Mouse (Mus musculus): ENCODE results near the gene Slc25a34. TPM values are rescaled to one million over a fixed set of nuclear protein-coding genes. Genes with fewer than 3 reads are reported as not detected.

Gene Slc25a34
- polyA plus RNA-seq, 1 experiment from 2014 or later, result not detected

DNA sequence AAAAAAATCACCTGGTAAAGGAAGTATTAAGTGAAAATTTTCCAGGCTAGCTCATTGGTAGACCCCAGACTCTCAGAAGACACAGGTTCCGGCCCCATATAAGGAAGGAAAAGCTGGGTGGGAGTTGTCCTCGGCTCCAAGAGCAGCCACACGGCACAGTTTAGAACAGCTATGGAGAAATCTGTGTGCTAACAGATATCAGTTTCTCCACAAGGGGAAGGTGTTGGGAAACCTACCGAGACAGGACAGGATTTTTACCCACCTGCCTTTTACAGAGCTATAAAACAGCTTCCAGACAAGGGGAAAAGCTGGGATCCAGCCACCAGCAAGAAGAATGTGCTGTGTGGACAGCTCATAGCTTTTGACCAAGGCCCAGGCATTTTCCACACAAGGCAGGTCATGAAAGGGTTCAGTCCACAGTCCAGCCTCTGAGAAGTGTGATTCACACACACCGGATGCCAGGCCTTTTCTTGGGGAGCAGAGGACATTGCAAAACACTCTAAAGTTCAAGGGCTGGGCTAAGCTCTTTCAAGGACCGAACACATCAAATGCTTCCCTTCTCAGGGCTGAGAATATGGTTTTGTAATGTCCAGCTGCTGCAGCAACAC, 50.2 kb downstream of the Slc25a34 start:
- Histone ChIP-seq H3K27me3 (ENCODE audit: insufficient read depth, low read length) (no peaks in the 10 kb centered on the region), H3K27ac (ENCODE audit: low read depth) (peak overlapping the region; percentile 48; the same call in 1 of the 2 replicates), H3K36me3 (ENCODE audit: insufficient read depth) (peaks cover 21% of the 10 kb centered on the region), H3K9ac (no peak overlapping the region; the same call in 1 of the 2 replicates), H3K9me3 (ENCODE audit: low read depth, low read length) (no peaks in the 10 kb centered on the region), H3K4me1 (ENCODE audit: insufficient read depth) (peaks cover 6% of the 10 kb centered on the region; the same call in 1 of the 2 replicates), H3K4me2 (no peak overlapping the region), H3K4me3 (ENCODE audit: low read depth, low read length) (no peak overlapping the region)
- DNase-seq (peak; percentile 21), ATAC-seq (ENCODE audit: insufficient read depth) (no peak)
- 37% methylated on average over 6 of the region's 6 CpGs for WGBS
- 0 out of 2 replicates have a peak, but pooled peaks have one; percentile 13 for TF ChIP-seq CTCF (IDR thresholded peaks at IDR 0.05; ENCODE audit: low read depth)

DNA sequence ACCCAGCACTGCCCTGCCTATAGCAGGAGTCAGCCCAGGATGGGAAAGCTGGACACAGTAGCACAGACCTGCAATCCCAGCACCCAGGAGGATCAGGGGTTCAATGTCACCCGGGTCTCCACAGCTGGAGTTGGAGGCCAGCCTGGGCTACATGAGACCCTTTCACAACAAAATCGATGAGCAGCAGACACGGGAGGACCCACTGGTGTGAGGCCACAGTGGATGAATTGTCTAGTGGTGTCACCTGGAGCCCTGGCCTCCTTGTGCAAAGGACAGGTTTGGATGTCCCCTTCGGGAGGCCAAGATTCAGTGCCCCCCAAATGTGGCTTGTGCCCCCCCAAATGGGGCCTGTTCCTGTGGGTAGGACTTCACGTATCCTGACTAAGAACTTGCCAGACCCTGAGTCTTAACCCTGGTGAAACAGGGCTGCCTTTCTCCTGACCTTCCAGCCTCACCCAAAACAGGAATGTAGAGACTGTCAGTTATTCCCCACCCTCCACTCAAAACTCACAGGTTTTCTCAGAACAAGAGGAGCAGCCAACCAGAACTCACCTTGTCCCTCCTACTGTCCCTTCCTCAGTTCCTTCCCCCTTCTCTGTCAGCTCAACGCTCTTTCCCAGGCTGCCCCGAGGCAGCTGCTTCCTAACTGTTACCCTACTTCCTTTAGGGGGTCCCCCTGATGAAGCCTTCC, 50.8 kb downstream of the Slc25a34 start:
- Histone ChIP-seq H3K4me2 (no peak overlapping the region), H3K4me3 (ENCODE audit: low read depth, low read length) (no peak overlapping the region), H3K27me3 (ENCODE audit: insufficient read depth, low read length) (no peaks in the 10 kb centered on the region), H3K9me3 (ENCODE audit: low read depth, low read length) (no peaks in the 10 kb centered on the region), H3K36me3 (ENCODE audit: insufficient read depth) (peaks cover 15% of the 10 kb centered on the region), H3K4me1 (ENCODE audit: insufficient read depth) (peaks cover 6% of the 10 kb centered on the region; the same call in 1 of the 2 replicates), H3K9ac (no peak overlapping the region), H3K27ac (ENCODE audit: low read depth) (peak overlapping the region; percentile 48; the same call in 1 of the 2 replicates)
- no peak for TF ChIP-seq CTCF (IDR thresholded peaks at IDR 0.05; ENCODE audit: low read depth)
- peak; percentile 28 for DNase-seq
- WGBS, result 72% methylated on average over 7 of the region's 7 CpGs
- ATAC-seq (ENCODE audit: insufficient read depth), result no peak

DNA sequence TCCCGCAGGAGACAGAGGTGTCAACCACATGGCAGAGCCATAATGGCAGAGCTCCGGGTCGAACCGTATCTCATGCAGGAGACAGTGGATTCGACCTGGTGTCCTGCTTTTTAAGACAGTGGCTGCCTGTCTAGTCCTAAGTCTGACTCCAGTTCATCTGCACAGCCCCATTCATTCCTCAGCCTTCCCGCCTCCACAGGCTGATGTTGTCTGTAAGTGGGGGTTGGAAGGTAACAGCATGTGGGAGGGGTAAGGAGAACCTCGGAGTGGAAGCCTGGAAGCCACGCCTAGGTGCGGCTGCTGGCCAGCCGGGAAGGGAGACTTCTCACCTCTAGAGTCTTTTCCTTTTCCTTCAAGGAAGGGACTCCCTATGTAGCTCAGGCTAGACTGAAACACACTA, 51.7 kb downstream of the Slc25a34 start:
- peaks cover 6% of the 10 kb centered on the region for H3K36me3 ChIP-seq (ENCODE audit: insufficient read depth)
- H3K4me3 ChIP-seq (ENCODE audit: low read depth, low read length), result no peak overlapping the region
- 51% methylated on average over 10 of the region's 10 CpGs for WGBS
- no peak overlapping the region for H3K4me2 ChIP-seq
- H3K4me1 ChIP-seq (ENCODE audit: insufficient read depth), result peaks cover 6% of the 10 kb centered on the region; the same call in 1 of the 2 replicates
- DNase-seq (no peak), ATAC-seq (ENCODE audit: insufficient read depth) (no peak)
- no peak overlapping the region for H3K27ac ChIP-seq (ENCODE audit: low read depth)
- no peak for TF ChIP-seq CTCF (IDR thresholded peaks at IDR 0.05; ENCODE audit: low read depth)
- H3K27me3 ChIP-seq (ENCODE audit: insufficient read depth, low read length), result no peaks in the 10 kb centered on the region
- no peaks in the 10 kb centered on the region for H3K9me3 ChIP-seq (ENCODE audit: low read depth, low read length)
- no peak overlapping the region for H3K9ac ChIP-seq

DNA sequence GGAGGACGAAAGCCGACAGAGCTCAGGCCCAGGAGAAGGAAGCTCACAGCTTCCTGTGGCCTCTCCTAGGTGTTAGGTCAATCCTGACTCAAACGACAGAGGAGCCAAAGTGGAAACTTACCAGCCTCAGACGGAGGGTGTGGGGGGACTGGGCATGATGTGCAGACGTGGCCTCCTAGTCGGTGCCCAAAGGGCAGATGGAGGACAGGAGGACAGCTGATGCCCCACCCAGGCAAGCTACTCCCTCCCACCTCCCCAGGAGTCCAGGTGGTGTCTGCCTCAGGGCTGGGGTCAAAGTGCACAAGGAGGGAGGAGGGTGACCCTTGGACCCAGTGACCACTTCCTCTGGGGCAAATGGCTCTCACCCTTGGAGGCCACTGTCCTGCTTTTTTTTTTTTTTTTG, 52.3 kb downstream of the Slc25a34 start:
- ATAC-seq (ENCODE audit: insufficient read depth) (no peak), DNase-seq (no peak)
- no peaks in the 10 kb centered on the region for H3K27me3 ChIP-seq (ENCODE audit: insufficient read depth, low read length)
- WGBS, result 42% methylated on average over 6 of the region's 6 CpGs
- H3K4me3 ChIP-seq (ENCODE audit: low read depth, low read length), result no peak overlapping the region
- 0 out of 2 replicates have a peak, but pooled peaks cover under 1% of the 10 kb centered on the region for H3K36me3 ChIP-seq (ENCODE audit: insufficient read depth)
- H3K9me3 ChIP-seq (ENCODE audit: low read depth, low read length), result no peaks in the 10 kb centered on the region
- H3K27ac ChIP-seq (ENCODE audit: low read depth), result no peak overlapping the region
- H3K4me1 ChIP-seq (ENCODE audit: insufficient read depth), result peaks cover 6% of the 10 kb centered on the region; the same call in 1 of the 2 replicates
- H3K9ac ChIP-seq, result no peak overlapping the region
- no peak overlapping the region for H3K4me2 ChIP-seq
- TF ChIP-seq CTCF (IDR thresholded peaks at IDR 0.05; ENCODE audit: low read depth), result no peak

DNA sequence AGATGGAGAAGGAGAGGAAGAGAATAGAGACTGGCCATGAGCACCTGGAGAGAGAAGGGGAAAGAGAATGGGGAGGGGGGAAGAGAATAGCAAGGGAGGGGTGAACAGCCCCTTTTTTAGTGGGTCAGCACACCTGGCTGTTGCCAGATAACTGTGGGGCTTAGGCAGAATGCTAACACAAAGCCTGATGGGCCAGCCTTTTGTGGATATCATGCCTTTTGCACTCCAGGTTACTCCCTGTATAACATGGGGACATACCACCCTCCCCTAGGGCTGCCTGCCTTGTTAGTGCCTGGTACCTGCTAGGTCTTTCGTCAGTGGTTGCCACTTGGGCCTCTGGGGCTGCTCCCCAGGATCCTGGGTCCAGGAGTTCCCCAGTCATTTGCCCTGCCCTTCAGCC, 52.8 kb downstream of the Slc25a34 start:
- no peaks in the 10 kb centered on the region for H3K36me3 ChIP-seq (ENCODE audit: insufficient read depth)
- ATAC-seq (ENCODE audit: insufficient read depth) (no peak), DNase-seq (no peak)
- peaks cover 6% of the 10 kb centered on the region; the same call in 1 of the 2 replicates for H3K4me1 ChIP-seq (ENCODE audit: insufficient read depth)
- no peak overlapping the region for H3K4me3 ChIP-seq (ENCODE audit: low read depth, low read length)
- H3K9ac ChIP-seq, result no peak overlapping the region
- H3K27me3 ChIP-seq (ENCODE audit: insufficient read depth, low read length), result no peaks in the 10 kb centered on the region
- no peak overlapping the region for H3K27ac ChIP-seq (ENCODE audit: low read depth)
- 80% methylated on average over 1 of the region's 1 CpGs for WGBS
- no peaks in the 10 kb centered on the region for H3K9me3 ChIP-seq (ENCODE audit: low read depth, low read length)
- TF ChIP-seq CTCF (IDR thresholded peaks at IDR 0.05; ENCODE audit: low read depth), result no peak
- H3K4me2 ChIP-seq, result no peak overlapping the region

DNA sequence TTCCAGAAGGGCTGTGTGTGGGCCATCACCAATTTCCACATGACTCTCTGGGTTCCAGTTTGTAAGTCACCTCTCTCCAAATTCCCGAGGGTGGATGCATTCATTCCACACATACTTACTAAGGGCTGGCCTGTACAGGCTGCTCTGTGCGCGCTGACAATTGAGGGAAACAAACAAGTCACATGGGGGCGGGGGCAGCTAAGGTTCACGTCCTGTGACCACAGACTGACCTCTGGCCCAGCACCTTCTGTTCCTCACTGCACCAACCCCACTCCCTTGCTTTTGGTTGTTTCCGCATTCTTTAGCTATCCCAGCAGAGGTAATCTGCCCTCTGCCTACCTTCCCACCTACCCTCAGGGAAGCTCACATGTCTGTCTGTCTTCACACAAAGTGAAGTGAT, 53.6 kb downstream of the Slc25a34 start:
- H3K4me1 ChIP-seq (ENCODE audit: insufficient read depth), result peaks cover 6% of the 10 kb centered on the region; the same call in 1 of the 2 replicates
- no peak overlapping the region for H3K27ac ChIP-seq (ENCODE audit: low read depth)
- H3K9ac ChIP-seq, result no peak overlapping the region
- H3K27me3 ChIP-seq (ENCODE audit: insufficient read depth, low read length), result no peaks in the 10 kb centered on the region
- no peaks in the 10 kb centered on the region for H3K36me3 ChIP-seq (ENCODE audit: insufficient read depth)
- no peaks in the 10 kb centered on the region for H3K9me3 ChIP-seq (ENCODE audit: low read depth, low read length)
- DNase-seq, result no peak
- no peak for ATAC-seq (ENCODE audit: insufficient read depth)
- no peak for TF ChIP-seq CTCF (IDR thresholded peaks at IDR 0.05; ENCODE audit: low read depth)
- no peak overlapping the region for H3K4me3 ChIP-seq (ENCODE audit: low read depth, low read length)
- 46% methylated on average over 6 of the region's 6 CpGs for WGBS
- no peak overlapping the region for H3K4me2 ChIP-seq

DNA sequence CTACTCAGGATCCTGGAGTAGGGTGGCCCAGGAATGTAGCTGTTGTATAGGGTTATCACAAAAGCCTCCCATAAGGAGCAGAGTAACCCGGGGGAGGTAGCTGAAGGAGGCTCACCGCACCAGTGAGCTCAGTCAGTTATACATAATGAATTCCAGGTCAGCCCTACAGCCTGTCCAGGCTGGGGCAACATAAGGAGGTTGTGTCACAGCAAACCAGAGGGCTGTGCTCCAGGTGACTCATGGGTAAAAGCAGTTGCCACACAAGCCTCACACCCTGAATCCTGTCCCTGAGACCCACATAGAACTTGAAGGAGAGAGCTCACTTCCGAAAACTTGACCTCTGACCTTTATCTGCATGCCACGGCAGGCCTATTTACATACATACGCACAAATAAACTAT, 54.7 kb downstream of the Slc25a34 start:
- H3K9ac ChIP-seq, result no peak overlapping the region
- no peak overlapping the region for H3K27ac ChIP-seq (ENCODE audit: low read depth)
- TF ChIP-seq CTCF (IDR thresholded peaks at IDR 0.05; ENCODE audit: low read depth), result no peak
- ATAC-seq (ENCODE audit: insufficient read depth) (no peak), DNase-seq (no peak)
- H3K36me3 ChIP-seq (ENCODE audit: insufficient read depth), result no peaks in the 10 kb centered on the region
- H3K4me2 ChIP-seq, result no peak overlapping the region
- no peak overlapping the region for H3K4me3 ChIP-seq (ENCODE audit: low read depth, low read length)
- no peaks in the 10 kb centered on the region for H3K27me3 ChIP-seq (ENCODE audit: insufficient read depth, low read length)
- H3K9me3 ChIP-seq (ENCODE audit: low read depth, low read length), result no peaks in the 10 kb centered on the region
- H3K4me1 ChIP-seq (ENCODE audit: insufficient read depth), result peaks cover 6% of the 10 kb centered on the region; the same call in 1 of the 2 replicates
- WGBS, result 85% methylated on average over 5 of the region's 5 CpGs

Other genes starting within 250 kb of the Slc25a34 start
- gene Clcnka, start 225.1 kb downstream of the Slc25a34 start, polyA plus RNA-seq (2014; fragmentation: Nextera tagmentation; extraction: Ambion mirVana), result 0.31 and 0.80 TPM in 2 replicates
- not detected in 2 replicates for gene Clcnkb, start 207.8 kb downstream of the Slc25a34 start, polyA plus RNA-seq (2014; fragmentation: Nextera tagmentation; extraction: Ambion mirVana)
- gene Hspb7, start 203.0 kb downstream of the Slc25a34 start, polyA plus RNA-seq (2014; fragmentation: Nextera tagmentation; extraction: Ambion mirVana), result 0.80 and 3.2 TPM in 2 replicates
- not detected in 2 replicates for gene Srarp, start 187.7 kb downstream of the Slc25a34 start, polyA plus RNA-seq (2014; fragmentation: Nextera tagmentation; extraction: Ambion mirVana)
- 27.2 and 30.6 TPM in 2 replicates for gene Zbtb17, start 179.2 kb downstream of the Slc25a34 start, polyA plus RNA-seq (2014; fragmentation: Nextera tagmentation; extraction: Ambion mirVana)
- 15.4 and 15.9 TPM in 2 replicates for gene Spen, start 85.2 kb downstream of the Slc25a34 start, polyA plus RNA-seq (2014; fragmentation: Nextera tagmentation; extraction: Ambion mirVana)
- 83.6 and 89.2 TPM in 2 replicates for gene Fblim1, start 17.7 kb downstream of the Slc25a34 start, polyA plus RNA-seq (2014; fragmentation: Nextera tagmentation; extraction: Ambion mirVana)
- 0.38 and 0.50 TPM in 2 replicates for gene Tmem82, start 5.2 kb downstream of the Slc25a34 start, polyA plus RNA-seq (2014; fragmentation: Nextera tagmentation; extraction: Ambion mirVana)
- gene Plekhm2, start 41.1 kb upstream of the Slc25a34 start, polyA plus RNA-seq (2014; fragmentation: Nextera tagmentation; extraction: Ambion mirVana), result 5.1 and 5.4 TPM in 2 replicates
- gene Rsc1a1, start 61.8 kb upstream of the Slc25a34 start, polyA plus RNA-seq (2014; fragmentation: Nextera tagmentation; extraction: Ambion mirVana), result 0.38 and 3.2 TPM in 2 replicates
- 19.8 and 21.5 TPM in 2 replicates for gene Ddi2, start 99.6 kb upstream of the Slc25a34 start, polyA plus RNA-seq (2014; fragmentation: Nextera tagmentation; extraction: Ambion mirVana)
- gene Agmat, start 122.9 kb upstream of the Slc25a34 start, polyA plus RNA-seq (2014; fragmentation: Nextera tagmentation; extraction: Ambion mirVana), result not detected in 2 replicates
- 3.5 and 4.2 TPM in 2 replicates for gene Dnajc16, start 167.1 kb upstream of the Slc25a34 start, polyA plus RNA-seq (2014; fragmentation: Nextera tagmentation; extraction: Ambion mirVana)
- 21.5 and 22.3 TPM in 2 replicates for gene Casp9, start 169.8 kb upstream of the Slc25a34 start, polyA plus RNA-seq (2014; fragmentation: Nextera tagmentation; extraction: Ambion mirVana)
- not detected in 2 replicates for gene Cela2a, start 202.3 kb upstream of the Slc25a34 start, polyA plus RNA-seq (2014; fragmentation: Nextera tagmentation; extraction: Ambion mirVana)
- gene Ctrc, start 222.5 kb upstream of the Slc25a34 start, polyA plus RNA-seq (2014; fragmentation: Nextera tagmentation; extraction: Ambion mirVana), result not detected in 2 replicates